Mouse (Mus musculus): ENCODE results near the gene Patj.
"Not testable (repeated sequence)": the region's sequence is repeated elsewhere in the genome, so short reads cannot be mapped to it uniquely, and the experiment has no call there.

Patj gene

DNA sequence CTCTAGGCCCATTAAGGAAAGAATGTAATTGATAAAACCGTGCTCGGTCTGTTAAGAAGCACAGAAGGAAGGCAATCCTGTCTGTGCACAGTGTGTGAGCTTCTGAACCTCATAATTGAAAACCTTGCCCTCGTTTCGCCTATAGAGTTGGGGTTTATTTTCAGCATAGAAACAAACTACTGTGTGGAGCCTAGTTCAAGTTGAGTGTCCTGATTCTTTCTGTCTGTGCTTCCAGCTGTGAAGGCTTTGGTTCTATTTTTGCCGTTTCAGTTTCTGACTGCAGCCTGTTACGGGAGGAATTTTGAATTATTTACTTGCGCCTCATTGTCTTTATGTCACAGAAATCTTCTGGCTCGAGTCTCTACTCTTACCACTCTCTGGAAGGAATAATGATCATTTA lies 185.9 kb downstream of the Patj start:
- DNase-seq: no peak

DNA sequence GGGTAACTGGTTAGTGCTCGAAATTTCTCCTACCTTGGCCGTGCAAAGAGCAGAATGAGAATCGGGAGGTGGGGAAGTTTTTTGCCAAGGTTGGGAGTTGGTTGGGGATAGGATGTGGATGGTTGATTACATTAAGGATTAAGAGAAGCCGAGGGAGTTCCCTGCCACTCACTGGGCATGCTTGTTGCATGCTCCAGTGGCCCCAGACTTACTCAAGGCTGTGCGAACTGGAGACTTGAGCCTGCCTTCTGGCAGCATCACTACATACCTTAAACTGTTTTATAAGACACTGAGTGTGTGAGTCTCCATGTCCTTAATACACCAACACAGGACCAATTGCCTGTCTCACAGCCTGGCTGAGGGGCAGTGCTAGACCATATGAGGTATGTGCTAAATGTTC lies 188.4 kb downstream of the Patj start:
- DNase-seq: no peak

DNA sequence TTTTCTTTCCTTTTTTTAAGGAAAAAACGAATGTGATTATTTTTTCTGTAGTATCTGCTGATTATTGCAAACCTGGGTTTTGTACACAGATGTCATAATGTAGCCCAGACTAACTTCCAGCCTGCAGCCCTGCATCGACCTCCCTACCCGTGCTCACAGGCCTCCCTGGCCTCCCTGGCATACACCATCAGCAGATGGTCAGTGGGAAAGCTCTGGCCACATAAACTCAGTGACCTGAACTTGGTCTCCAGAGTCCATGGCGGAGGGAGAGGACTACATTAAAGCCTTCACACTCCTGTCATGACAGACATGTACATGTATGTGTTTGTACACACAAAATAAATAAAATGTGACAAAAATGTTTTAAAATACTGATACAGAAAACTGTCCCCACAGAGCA lies 190.7 kb downstream of the Patj start:
- no peak for DNase-seq

DNA sequence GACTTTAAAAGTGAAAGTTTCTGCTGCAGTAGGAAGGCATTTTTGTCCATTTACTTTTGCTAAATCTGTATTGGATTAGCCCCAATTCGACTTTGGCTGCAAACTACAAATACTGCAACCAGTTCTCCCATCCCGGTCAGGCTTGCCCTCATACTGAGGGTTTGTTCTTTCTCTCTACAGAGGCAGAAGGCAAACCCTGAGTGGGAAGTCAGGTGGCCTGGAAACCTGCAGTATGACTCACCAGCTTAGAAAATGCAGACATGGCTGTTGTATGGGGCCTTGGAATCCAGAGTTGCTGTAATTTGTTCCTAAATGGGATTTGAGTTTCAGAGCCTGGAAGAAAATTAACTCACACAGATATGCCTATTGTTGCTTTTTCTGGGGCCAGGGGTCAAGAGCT lies 192.1 kb downstream of the Patj start:
- DNase-seq: peak; percentile 65

DNA sequence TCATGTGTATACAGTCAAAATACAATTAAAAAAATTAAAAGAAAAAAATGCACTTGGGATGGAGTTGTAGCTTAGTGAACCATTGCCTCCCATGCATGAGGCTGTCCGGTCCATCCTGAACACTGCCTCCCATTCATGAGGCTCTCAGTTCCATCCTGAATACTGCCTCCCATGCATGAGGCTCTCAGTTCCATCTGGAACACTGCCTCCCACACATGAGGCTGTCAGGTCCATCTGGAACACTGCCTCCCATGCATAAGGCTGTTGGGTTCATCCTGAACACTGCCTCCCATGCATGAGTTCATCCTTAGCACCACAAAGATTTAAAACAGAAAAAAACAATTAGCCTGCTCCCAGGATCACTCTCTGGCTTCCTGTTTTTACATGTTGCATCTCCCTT lies 198.4 kb downstream of the Patj start:
- no peak for DNase-seq

DNA sequence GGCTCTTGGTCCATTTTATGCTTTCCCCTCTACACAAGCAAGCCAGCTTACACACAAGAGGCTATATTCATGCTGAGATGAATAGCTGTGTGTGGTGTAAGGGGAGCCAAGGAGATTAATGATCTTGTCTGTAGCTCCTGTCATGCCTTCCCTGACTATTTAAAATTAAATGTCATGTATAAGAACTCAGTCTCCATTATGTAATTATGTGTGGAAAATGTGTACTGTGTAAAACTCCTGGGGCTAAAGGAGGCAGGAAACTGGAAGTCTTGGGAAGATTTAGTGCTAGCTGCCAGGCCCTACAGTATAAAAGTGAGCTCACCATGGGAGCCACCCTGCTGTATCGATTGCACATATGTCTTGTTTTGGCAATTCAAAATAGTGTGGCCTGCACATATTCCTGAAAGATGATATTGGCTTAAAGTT lies 203.0 kb downstream of the Patj start:
- DNase-seq: no peak

DNA sequence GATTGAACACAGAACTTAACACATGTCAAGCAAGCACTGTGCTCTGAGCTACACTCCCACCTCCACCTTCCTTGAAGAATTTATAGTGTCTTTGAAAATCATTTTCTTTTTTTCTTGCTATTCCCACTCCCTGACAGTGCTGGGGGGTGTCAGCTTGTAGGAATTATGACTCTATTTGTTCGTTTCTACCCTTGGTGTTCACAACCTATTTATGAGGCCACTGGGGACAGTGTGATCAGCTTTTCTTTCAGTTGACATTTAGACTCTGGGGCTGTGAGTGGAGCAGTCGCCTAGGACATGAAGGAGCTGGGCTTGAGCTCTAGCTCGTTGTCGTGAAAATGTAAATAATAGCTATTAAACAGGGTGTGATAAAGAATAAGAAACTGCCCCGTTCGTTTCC lies 203.8 kb downstream of the Patj start:
- DNase-seq: no peak

DNA sequence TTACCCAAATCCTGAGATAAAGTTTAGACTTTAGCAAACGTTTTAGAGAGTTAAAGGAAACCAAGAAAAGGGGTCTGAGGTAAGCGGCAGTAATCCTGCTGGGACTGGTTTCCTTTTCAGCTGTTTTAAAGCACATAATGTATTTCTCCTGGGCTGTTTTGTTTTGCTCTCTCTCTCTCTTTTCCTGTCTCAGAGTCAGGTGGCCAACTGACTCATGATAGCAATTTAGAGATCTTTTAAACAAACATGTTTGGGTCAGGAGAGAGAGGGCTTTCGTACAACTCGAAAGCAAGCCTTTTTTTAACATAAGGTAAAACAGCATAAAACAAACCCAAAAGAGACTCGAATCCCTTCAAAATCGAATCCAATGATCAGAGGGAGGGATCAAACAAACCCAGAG lies 207.5 kb downstream of the Patj start:
- no peak for DNase-seq

DNA sequence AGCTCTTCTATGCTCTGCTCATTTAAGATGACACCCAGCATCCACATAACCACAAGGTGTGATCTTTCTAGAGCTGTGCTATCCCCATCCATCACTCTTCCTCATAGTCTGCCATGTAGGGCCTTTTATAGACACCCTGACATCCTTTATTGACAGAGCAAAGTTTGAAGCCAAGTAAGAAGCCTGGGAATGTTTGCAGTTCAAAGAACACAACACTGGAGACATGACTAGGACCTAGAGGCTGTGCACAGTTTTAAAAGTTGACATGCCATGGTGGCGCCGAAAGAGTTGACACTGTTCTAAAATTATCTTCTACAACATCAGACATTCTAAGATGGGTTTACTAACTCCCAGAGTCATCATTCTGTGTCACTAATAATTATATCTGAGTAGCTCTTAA lies 214.9 kb downstream of the Patj start:
- DNase-seq: no peak

DNA sequence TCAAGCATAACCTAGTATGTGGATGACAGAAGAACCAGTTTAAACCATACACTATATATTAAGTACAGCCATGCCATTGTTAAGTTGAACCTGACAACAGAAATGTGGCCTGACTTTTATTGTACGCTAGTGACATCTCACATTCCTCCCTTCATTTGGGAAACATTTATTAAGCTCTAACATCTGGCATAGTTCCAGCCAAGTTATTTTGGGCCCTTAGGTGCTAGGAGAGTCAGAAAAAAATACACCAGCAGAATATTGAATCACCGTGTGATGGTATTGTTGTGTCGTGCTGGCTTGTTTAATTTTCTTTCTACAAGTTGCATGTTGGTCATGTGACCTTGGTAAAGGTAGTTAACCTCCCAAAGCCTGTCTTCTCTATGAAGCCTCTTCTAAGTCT lies 218.8 kb downstream of the Patj start:
- no peak for DNase-seq

DNA sequence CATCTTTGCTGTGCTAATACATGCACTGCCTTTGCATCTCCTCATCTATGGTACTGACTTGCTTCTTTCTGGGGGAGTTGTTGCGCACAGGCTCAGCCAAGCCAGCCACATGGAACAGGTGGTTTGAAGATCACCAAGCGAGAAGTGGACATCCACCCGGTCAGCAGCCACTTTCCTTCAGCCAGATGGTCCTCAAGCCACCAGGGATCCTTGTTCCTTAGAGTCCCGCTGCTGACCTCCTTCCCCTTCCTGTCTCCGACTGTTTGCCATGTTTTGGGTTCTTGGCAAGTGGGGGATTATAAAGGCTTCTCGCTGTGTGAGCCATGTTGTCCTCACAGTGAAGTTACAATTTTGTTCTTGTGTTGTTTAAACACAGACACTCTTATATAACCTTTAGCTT lies 223.6 kb downstream of the Patj start:
- peak; percentile 78 for DNase-seq

DNA sequence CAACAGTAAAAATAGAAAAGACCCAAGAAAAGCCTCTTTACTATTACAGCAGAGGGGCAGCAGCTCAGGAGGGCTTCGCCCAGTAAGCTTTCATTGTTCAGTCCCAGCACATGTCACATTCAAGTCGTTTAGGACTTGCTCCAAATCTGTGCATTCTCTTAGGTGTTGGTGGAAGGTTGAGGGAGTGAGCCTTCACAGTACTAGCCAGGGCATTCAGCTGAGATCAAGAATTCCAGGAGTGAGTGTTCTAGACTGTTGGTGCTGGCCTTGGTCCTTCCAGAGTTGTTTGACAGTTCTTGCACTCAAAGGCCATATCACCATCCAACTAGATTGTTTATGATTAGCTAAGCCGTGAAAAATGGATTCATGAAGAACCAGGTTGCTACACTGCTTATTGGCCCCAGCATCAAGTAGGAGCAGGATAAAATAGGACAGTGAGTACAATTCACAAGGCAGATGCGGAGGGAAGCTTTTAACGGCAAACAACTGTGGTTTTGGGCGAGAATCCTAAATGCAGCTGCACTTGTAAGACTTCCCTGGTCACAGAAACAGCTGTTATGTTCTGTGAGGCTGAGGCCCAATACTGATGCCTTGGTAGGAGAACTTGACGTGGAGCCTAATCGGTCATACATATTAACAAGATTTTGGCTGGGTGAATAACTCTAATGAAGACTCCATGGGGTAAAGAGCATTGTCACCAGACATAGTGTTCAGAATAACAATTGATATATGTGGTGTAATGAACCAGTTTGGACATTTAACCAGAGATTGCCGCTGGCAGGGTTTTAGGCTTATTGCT lies 225.6 kb downstream of the Patj start:
- no peak for DNase-seq

DNA sequence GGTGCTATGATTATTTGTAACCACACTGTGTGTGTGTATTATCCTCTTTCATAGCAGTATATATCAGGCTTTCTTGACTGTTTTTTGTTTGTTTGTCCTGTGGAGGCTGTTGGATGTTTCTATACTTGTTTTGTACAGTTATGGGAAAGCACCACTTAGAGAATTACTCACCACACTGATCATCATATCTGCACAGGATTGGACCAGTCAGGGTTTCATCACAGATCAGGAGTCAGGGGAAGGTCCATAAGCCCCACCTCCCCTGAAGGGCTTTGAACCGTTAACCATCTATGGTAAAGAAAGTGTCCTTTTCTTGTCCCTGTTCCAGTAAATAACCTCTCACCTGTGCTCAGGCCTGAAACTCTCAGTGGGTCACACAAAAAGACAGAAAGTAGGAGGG lies 226.6 kb downstream of the Patj start:
- DNase-seq: no peak

DNA sequence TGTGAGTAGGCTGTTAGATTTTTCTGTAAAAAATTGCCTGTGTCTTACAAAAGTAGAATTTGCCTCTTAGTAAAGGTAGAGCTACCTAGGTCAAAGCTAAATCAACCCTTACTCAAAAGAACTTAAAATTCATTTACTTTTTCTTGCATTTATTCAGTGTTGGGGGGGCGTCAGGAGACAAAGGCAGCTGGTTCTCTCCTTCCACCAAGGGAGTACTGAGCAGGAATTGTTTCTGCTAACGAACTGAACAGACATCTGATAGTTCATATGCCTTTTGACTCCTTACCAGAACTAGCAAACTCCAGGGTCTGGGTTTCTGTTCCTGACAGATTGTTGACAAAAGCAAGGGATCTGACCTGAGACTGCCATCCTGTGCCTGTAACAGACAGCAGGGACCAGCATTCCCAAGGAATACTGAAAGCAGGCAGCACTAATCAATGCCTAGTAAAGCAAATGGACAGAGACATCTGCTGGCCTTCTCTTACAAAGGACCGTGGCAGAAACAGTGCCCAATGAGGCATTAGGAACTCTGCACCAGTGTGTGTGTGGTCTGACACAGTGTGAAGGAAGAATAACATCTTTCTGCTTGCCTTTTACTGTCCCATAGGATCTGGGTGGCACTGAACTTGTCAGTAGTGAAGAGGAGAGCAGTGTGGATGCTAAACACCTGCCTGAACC lies 227.6 kb downstream of the Patj start:
- no peak for DNase-seq

DNA sequence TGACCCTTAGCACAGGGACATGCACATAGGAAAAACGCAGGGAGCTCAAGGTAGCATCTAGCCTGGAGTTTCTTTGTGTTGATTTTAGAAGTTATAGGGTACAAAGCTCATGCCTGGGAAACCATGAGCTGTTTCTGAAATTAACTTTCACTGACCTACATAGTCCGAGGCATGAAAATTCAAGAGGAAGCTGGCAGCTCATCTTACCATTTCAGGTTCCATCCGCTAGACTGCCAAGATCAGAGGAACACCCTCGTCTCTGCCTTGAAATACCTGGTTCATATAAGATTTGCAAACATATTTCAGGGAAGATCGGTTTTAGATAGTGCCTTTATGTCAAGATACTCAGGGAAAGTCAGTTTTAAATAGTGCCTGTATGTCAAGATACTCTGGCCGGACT lies 232.7 kb downstream of the Patj start:
- no peak for DNase-seq

DNA sequence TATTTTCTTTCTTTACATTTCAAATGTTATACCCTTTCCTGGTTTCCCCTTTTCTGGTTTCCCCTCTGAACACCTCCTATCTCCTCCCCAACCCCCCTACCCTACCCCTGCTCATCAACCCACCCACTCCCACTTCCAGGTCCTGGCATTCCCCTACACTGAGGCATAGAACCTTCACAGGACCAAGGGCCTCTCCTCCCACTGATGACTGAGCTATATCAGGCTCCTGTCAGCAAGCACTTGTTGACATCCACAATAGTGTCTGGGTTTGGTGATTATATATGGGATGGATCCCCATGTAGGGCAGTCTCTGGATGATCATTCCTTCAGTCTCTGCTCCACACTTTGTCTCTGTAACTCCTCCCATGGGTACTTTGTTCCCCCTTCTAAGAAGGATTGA lies 233.6 kb downstream of the Patj start:
- DNase-seq: not testable (repeated sequence)

DNA sequence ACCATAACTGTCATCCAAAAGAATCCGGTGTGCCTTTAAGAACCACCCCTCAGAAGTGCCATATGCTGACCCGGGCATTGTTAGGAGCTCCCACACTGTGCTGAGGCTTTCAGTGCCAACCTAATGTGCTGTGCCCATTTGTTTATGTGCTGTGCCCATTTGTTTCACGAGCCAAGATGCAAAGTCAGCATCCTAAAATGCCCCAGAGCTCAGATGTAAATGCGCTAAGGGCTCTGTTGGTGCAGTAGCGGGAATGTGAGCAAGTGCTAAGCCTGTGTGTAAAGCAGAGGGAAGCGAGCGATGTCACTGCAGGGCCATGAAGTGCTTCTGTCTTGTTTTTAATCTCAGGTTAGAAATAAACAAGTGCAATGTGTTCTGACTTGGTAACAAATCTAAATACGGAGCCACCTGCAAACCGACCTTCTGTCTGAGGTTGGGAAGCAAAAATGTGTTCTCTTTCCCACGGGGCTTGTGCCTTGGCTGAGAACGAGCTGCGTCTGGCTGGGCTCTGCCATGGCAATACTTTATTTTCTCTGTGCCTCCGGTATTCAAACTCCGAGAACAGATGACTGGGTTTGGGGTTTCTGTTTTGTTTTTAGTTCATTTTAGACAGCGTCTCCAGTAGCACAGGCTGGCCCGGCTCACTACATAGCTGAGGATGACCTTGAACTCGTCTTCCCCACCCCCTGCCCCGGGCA lies 239.7 kb downstream of the Patj start:
- DNase-seq: peak; percentile 82

DNA sequence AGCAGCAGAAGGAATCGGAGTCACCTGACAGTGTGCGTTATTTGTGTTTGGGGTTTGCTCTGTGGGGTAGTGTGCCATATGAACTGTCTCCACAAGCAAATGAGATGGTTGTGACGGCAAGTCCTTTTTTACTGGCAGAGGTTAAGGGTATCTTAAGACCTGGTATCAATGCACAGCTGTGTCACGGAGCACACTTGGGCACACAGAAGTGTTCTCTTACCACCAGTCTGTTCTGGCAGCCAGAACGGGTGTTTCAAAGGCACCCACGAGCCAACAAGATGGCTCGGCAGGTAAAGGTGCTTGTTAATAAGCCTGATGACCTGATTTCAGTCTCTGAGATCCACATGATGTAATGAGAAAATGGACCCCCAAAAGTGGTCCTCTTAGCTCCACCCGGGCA lies 243.1 kb downstream of the Patj start:
- DNase-seq: no peak

DNA sequence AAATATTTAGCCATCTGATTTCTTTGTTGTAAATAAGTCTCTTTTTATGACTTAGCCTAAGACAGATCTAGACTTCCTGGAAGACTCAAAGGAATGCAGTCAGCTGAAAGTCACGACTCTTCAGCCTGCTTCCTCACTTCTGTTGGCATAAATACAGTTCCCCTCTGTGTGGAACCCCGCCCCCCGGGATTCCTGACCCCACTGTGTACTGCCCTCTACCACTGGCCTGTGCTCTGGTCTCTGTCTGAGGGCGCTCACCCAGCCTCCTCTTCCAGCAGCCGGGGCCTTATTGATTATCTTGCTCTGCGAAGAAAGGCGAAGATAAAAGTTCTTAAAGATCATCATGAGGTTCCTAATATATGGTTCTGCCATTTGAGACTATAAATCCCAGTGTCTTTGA lies 258.1 kb downstream of the Patj start:
- DNase-seq: no peak

DNA sequence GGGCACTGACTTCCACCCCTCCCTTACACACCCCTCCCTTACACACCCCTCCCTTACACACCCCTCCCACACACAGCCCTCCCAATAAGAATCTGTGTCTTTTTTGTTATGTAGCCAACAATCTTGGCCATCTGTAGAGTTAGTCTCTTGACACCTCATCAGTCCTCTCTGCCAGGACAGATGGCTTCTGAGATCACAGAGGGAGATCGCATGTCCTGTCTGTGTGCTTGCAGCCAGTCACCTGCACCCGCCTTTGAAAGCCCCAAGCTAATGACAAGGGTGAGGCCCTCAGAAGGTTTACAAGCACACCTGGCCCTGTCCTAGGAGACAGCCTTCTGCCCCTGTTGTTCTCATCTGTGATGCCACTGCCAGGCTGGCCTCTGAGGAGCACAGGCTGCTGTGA lies 258.8 kb downstream of the Patj start:
- DNase-seq: peak; percentile 80

DNA sequence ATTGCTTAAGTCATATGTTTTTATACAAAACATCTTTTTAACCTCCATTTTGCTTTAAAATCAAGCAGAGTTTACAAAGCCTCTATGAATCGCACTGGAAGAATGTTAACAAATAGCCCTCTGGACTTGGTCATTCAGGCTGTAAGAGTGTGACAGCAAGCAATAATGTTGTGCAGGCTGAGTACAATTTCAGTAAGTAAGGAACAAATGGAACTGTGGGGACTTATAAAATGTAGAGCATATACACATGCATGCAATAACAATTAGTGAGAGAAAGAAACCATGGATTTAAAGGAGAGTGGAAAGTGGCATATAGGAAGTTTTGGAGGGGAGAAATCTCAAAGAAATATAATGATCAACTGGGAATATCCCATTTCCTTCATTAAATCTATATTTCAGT lies 261.2 kb downstream of the Patj start:
- no peak for DNase-seq

DNA sequence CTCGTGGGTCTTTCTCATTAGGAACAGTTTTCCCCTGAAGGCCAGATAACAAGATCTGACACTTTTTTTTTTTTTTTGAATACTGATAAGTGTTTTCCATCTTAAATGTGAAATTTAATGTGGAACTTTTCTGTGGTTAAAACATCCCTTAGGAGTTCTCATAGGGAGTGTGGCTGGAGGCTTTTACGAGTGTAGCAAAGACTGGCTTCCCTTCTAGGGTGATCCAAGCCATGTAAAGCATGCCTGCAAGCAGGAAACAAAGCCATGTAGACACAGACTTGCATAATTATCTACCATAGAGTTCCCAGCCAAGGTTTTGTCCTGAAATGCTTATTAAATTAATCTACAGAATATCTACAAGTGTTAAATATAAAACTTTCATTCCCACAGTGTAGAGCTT lies 263.4 kb downstream of the Patj start:
- DNase-seq: no peak

DNA sequence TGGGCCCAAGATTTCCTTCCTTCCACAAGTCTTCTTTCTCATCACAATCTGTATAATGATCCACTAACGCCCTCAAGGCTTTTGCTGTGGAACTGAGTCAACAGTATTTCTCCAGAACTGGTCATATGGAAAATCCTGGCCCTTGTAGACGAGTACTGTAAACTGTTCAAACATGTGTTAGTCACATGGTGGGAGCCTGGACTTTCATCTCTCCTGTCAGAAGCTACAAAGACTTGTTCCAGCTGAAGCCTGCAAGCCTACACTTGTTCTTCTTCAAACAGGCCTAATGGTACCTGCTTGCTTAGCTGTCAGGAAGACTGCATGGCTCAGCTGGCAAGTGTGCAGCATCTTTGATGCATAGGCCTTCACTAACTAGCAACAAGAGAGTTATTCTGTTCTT lies 264.9 kb downstream of the Patj start:
- no peak for DNase-seq

DNA sequence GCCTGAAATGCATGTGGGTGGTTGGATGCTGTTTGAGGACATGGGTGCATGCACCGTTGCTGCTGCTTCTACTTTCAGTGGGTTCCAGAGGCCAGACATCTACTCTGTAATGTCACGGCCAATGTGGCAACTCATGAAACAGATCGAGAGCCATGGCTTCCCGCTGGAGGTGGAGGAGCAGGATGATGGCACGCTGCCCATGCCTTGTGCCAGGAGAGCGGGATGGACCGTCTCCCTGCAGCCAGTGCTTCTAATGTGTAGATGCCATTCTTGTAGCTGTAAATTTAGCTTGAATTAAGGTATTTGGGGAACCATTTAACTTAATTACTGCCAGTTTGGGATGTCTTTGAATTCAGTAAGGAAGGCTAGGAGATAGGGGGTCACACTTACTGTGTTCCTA lies 270.3 kb downstream of the Patj start:
- DNase-seq: peak; percentile 77

Data from cerebellum, adult 11 months (tissue).